Mouse (Mus musculus): Measurements from ENCODE around the gene Ranbp3l.

Ranbp3l gene

GRCm38 (mm10) chr15:9070912-9071555 lies 103.3 kb downstream of the Ranbp3l start, which contains the start of gene Nadk2:
Gene Nadk2 (plus strand): TSS chr15:9071260.
- in situ Hi-C loops (cut with MboI), result no loop called here

GRCm38 (mm10) chr15:9071556-9072544 lies 104.1 kb downstream of the Ranbp3l start:
- in situ Hi-C loops (cut with MboI), result no loop called here

- in situ Hi-C loops (cut with MboI), result no loop called here
Measured at GRCm38 (mm10) chr15:9072630-9073029, 104.9 kb downstream of the Ranbp3l start.

GRCm38 (mm10) chr15:9073067-9073608 lies 105.4 kb downstream of the Ranbp3l start:
- in situ Hi-C loops (cut with MboI), result no loop called here

- in situ Hi-C loops (cut with MboI), result no loop called here
Measured at GRCm38 (mm10) chr15:9073684-9074083, 105.9 kb downstream of the Ranbp3l start.

- in situ Hi-C loops (cut with MboI), result no loop called here
Measured at GRCm38 (mm10) chr15:9074139-9074538, 106.4 kb downstream of the Ranbp3l start.

- in situ Hi-C loops (cut with MboI), result no loop called here
Measured at GRCm38 (mm10) chr15:9074671-9075070, 106.9 kb downstream of the Ranbp3l start.

GRCm38 (mm10) chr15:9075608-9076200 lies 108.0 kb downstream of the Ranbp3l start:
- in situ Hi-C loops (cut with MboI), result no loop called here

- in situ Hi-C loops (cut with MboI), result no loop called here
Measured at GRCm38 (mm10) chr15:9078481-9079300, 110.9 kb downstream of the Ranbp3l start.

- in situ Hi-C loops (cut with MboI), result no loop called here
Measured at GRCm38 (mm10) chr15:9079626-9080025, 111.9 kb downstream of the Ranbp3l start.

- in situ Hi-C loops (cut with MboI), result no loop called here
Measured at GRCm38 (mm10) chr15:9080206-9080605, 112.5 kb downstream of the Ranbp3l start.

- in situ Hi-C loops (cut with MboI), result no loop called here
Measured at GRCm38 (mm10) chr15:9081294-9081693, 113.5 kb downstream of the Ranbp3l start.

GRCm38 (mm10) chr15:9082753-9083152 lies 115.0 kb downstream of the Ranbp3l start:
- in situ Hi-C loops (cut with MboI), result no loop called here

- in situ Hi-C loops (cut with MboI), result no loop called here
Measured at GRCm38 (mm10) chr15:9086813-9087212, 119.1 kb downstream of the Ranbp3l start.

- in situ Hi-C loops (cut with MboI), result no loop called here
Measured at GRCm38 (mm10) chr15:9087421-9087820, 119.7 kb downstream of the Ranbp3l start.

- in situ Hi-C loops (cut with MboI), result no loop called here
Measured at GRCm38 (mm10) chr15:9087895-9088682, 120.3 kb downstream of the Ranbp3l start.

- in situ Hi-C loops (cut with MboI), result no loop called here
Measured at GRCm38 (mm10) chr15:9088683-9089072, 120.9 kb downstream of the Ranbp3l start.

GRCm38 (mm10) chr15:9089136-9089720 lies 121.5 kb downstream of the Ranbp3l start:
- in situ Hi-C loops (cut with MboI), result no loop called here

- in situ Hi-C loops (cut with MboI), result no loop called here
Measured at GRCm38 (mm10) chr15:9090662-9091061, 122.9 kb downstream of the Ranbp3l start.
